Mouse (Mus musculus): ENCODE results near the gene Pde4d.
"Not testable (repeated sequence)": the region's sequence is repeated elsewhere in the genome, so short reads cannot be mapped to it uniquely, and the experiment has no call there.

The Pde4d gene

GRCm38 (mm10) chr13:108686807-108687206, 237.1 kb downstream of the Pde4d start:
- DNase-seq (ENCODE audit: low read depth, low spot score): no peak

GRCm38 (mm10) chr13:108692883-108693550, 243.3 kb downstream of the Pde4d start:
- DNase-seq (ENCODE audit: low read depth, low spot score): no peak

- DNase-seq (ENCODE audit: low read depth, low spot score): no peak
Measured at GRCm38 (mm10) chr13:108705441-108705840, 255.7 kb downstream of the Pde4d start.

GRCm38 (mm10) chr13:108714032-108714431, 264.3 kb downstream of the Pde4d start:
- no peak for DNase-seq (ENCODE audit: low read depth, low spot score)

GRCm38 (mm10) chr13:108715029-108715428, 265.3 kb downstream of the Pde4d start:
- no peak for DNase-seq (ENCODE audit: low read depth, low spot score)

GRCm38 (mm10) chr13:108722234-108722633, 272.5 kb downstream of the Pde4d start:
- DNase-seq (ENCODE audit: low read depth, low spot score): no peak

GRCm38 (mm10) chr13:108734356-108734755, 284.6 kb downstream of the Pde4d start:
- DNase-seq (ENCODE audit: low read depth, low spot score): not testable (repeated sequence)

- no peak for DNase-seq (ENCODE audit: low read depth, low spot score)
Measured at GRCm38 (mm10) chr13:108751155-108751840, 301.6 kb downstream of the Pde4d start.

GRCm38 (mm10) chr13:108757477-108757876, 307.7 kb downstream of the Pde4d start:
- no peak for DNase-seq (ENCODE audit: low read depth, low spot score)

GRCm38 (mm10) chr13:108758331-108758730, 308.6 kb downstream of the Pde4d start:
- DNase-seq (ENCODE audit: low read depth, low spot score): no peak

GRCm38 (mm10) chr13:108759140-108759539, 309.4 kb downstream of the Pde4d start:
- no peak for DNase-seq (ENCODE audit: low read depth, low spot score)

GRCm38 (mm10) chr13:108763295-108763694, 313.5 kb downstream of the Pde4d start:
- peak; percentile 24 for DNase-seq (ENCODE audit: low read depth, low spot score)

GRCm38 (mm10) chr13:108766020-108766727, 316.4 kb downstream of the Pde4d start:
- DNase-seq (ENCODE audit: low read depth, low spot score): no peak

GRCm38 (mm10) chr13:108769465-108770056, 319.8 kb downstream of the Pde4d start:
- DNase-seq (ENCODE audit: low read depth, low spot score): no peak

- no peak for DNase-seq (ENCODE audit: low read depth, low spot score)
Measured at GRCm38 (mm10) chr13:108772386-108772785, 322.6 kb downstream of the Pde4d start.

- DNase-seq (ENCODE audit: low read depth, low spot score): no peak
Measured at GRCm38 (mm10) chr13:108774981-108775380, 325.2 kb downstream of the Pde4d start.

GRCm38 (mm10) chr13:108775882-108776281, 326.1 kb downstream of the Pde4d start:
- DNase-seq (ENCODE audit: low read depth, low spot score): no peak

- DNase-seq (ENCODE audit: low read depth, low spot score): not testable (repeated sequence)
Measured at GRCm38 (mm10) chr13:108797620-108798019, 347.9 kb downstream of the Pde4d start.

- DNase-seq (ENCODE audit: low read depth, low spot score): no peak
Measured at GRCm38 (mm10) chr13:108809191-108809590, 359.4 kb downstream of the Pde4d start.

GRCm38 (mm10) chr13:108812956-108813355, 363.2 kb downstream of the Pde4d start:
- DNase-seq (ENCODE audit: low read depth, low spot score): no peak

GRCm38 (mm10) chr13:108819846-108820408, 370.2 kb downstream of the Pde4d start:
- DNase-seq (ENCODE audit: low read depth, low spot score): no peak

GRCm38 (mm10) chr13:108820487-108820886, 370.7 kb downstream of the Pde4d start:
- DNase-seq (ENCODE audit: low read depth, low spot score): no peak

Measured in CD4-positive helper T cell, adult 2 months (primary cell).